Mouse (Mus musculus) gastrocnemius, postnatal 25 days (tissue): ENCODE results near the gene Sec22b. TPM values are rescaled to one million over a fixed set of nuclear protein-coding genes. Genes with fewer than 3 reads are reported as not detected.

Experiments used
- total RNA-seq, 2 experiments: library from RNA; stranded (reverse); gene quantifications; 1 replicate in 1 of 2; 2 replicates in 1 of 2; pipeline ENCODE4 v1.2.3; 2021

The Sec22b gene
- total RNA-seq, 2 experiments from 2014 or later: 26.0 to 26.3 TPM

Other genes starting within 250 kb of the Sec22b start
- gene Prkab2, start 243.0 kb upstream of the Sec22b start, total RNA-seq: 100 to 1,000 TPM; 117 to 130 TPM
- not detected for gene Gm17651, start 226.5 kb upstream of the Sec22b start, total RNA-seq
- gene Pde4dip, start 12.5 kb upstream of the Sec22b start, total RNA-seq: 1,000 to 10,000 TPM; 3,024 to 3,244 TPM
- 10 to 100 TPM in 1 of 2 experiments, 1 to 10 TPM in 1; 9.9 to 10.3 TPM for gene Notch2, start 112.3 kb downstream of the Sec22b start, total RNA-seq